Mouse (Mus musculus) intestine, embryonic 16.5 days (tissue): Measurements from ENCODE around the gene Fam78a. TPM values are rescaled to one million over a fixed set of nuclear protein-coding genes. Genes with fewer than 3 reads are reported as not detected.

Source experiments
- ATAC-seq: fragments of 200-750 bp; cut with Nextera tagmentation; 2 replicates; pipeline ENCODE4 v1.8.0; 2017; ENCODE audit warnings: moderate TSS enrichment, moderate library complexity
- H3K27ac ChIP-seq: fragments of 300-500 bp; sonication (generic); 2 replicates; pipeline ENCODE4 v1.5.1; 2014; ENCODE audit warnings: mild to moderate bottlenecking, low read length
- H3K27me3 ChIP-seq: fragments of 300-500 bp; sonication (generic); replicated peaks from 2 replicates; pipeline ENCODE4 v1.6.1; 2014; ENCODE audit warnings: low read length, control low read depth, mixed read lengths; ENCODE audit not compliant: control insufficient read depth, insufficient read depth
- H3K36me3 ChIP-seq: fragments of 300-500 bp; sonication (generic); 2 replicates; pipeline ENCODE4 v1.6.1; 2014; ENCODE audit warnings: low read length, control low read depth; ENCODE audit not compliant: control insufficient read depth, insufficient read depth
- H3K4me1 ChIP-seq: fragments of 300-500 bp; sonication (generic); 2 replicates; pipeline ENCODE4 v1.6.1; 2014; ENCODE audit warnings: low read length, control low read depth, mixed read lengths; ENCODE audit not compliant: control insufficient read depth, insufficient read depth
- H3K4me2 ChIP-seq: fragments of 300-500 bp; sonication (generic); 2 replicates; pipeline ENCODE4 v1.6.1; 2014; ENCODE audit warnings: low read depth, low read length, control low read depth
- H3K4me3 ChIP-seq: fragments of 300-500 bp; sonication (generic); 2 replicates; pipeline ENCODE4 v1.5.1; 2014; ENCODE audit warnings: mild to moderate bottlenecking, low read length
- H3K9ac ChIP-seq: fragments of 300-500 bp; sonication (generic); 2 replicates; pipeline ENCODE4 v1.6.1; 2014; ENCODE audit warnings: low read depth, low read length
- H3K9me3 ChIP-seq: fragments of 300-500 bp; sonication (generic); 2 replicates; pipeline ENCODE4 v1.6.1; 2016; ENCODE audit warnings: low read length, control low read depth; ENCODE audit not compliant: control insufficient read depth
- WGBS: fragments of 180-500 bp; shearing (Covaris S2); extraction: QIAGEN DNeasy Blood & Tissue Kit; methylation state at CpG from one replicate; pipeline ENCODE4 v1.1.7; 2014; 5-methylcytosine and 5-hydroxymethylcytosine counted together
- polyA plus RNA-seq: library from polyadenylated mRNA; unstranded; fragments of >200 nt; fragmentation: Nextera tagmentation; extraction: Ambion mirVana; gene quantifications from 2 replicates; pipeline ENCODE4 v1.2.1, GENCODE M21; 2015

Fam78a gene
- polyA plus RNA-seq, 1 experiment from 2014 or later = 2.2 TPM

DNA sequence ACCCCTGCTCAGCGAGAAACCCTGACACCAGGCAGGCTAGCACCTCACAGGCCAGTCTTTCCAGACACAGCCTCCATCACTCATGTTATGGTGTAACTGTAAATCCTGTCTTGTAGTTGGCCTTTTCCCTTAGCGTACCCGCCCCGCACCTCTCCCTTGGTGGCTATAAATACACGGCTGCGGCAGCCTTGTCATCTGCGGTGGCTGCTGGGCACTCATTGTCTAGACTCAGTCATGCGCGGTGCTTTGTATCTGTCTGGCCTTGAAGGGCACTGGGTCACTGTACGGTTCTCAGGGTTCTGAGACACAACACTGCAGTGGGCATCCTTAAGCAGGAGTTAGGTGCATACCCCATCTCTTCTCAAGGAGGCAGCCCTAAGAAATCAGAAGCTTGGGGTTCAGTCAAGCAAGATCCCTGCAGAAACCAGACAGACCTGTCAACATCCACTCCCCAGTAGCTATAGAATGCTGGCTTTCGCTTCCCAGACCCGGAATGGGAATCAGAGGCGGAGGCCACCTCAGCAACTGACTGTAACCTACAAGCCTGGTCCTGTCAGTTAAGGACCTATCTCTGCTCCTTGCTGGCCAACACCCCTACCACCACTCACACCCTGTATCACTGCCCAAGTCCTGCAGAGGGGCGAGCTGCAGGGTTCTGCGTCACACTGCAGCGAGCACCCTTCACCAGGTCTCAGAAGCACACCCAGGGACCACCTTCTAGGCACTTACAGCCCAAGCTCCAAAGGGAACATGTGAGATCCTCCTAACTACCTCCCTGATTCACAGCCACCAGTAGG, 20.7 kb upstream of the Fam78a start:
- no peaks in the 10 kb centered on the region for H3K36me3 ChIP-seq
- ATAC-seq = no peak
- H3K9me3 ChIP-seq = peaks cover 6% of the 10 kb centered on the region; the same call in 1 of the 2 replicates
- H3K4me3 ChIP-seq = no peak overlapping the region
- H3K9ac ChIP-seq = no peak overlapping the region
- H3K4me2 ChIP-seq = no peak overlapping the region
- H3K4me1 ChIP-seq = no peaks in the 10 kb centered on the region
- no peaks in the 10 kb centered on the region for H3K27me3 ChIP-seq
- 79% methylated on average over 16 of the region's 16 CpGs for WGBS
- no peak overlapping the region for H3K27ac ChIP-seq

DNA sequence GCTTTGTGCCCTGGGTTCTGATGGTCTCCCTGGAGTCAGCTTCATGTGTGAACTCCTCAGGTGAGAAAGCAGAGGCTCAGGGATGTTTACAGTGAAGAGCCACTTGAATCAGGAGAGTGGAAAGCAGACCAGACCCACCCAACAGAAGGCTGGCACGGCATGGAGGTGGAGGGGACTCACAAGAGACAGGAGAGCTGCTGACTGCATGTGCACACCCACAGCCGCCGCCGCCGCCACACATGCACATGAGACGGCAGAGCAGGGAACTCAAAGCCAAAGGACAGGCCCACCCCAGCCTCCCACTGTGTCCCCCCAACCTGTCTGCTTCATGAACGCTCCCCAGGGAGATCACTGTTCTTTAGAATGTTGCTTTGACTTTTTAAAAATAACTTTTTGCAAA, 19.5 kb upstream of the Fam78a start:
- H3K9ac ChIP-seq = no peak overlapping the region
- no peak overlapping the region for H3K4me3 ChIP-seq
- no peaks in the 10 kb centered on the region for H3K27me3 ChIP-seq
- WGBS = 83% methylated on average over 7 of the region's 7 CpGs
- no peaks in the 10 kb centered on the region for H3K4me1 ChIP-seq
- no peak for ATAC-seq
- H3K9me3 ChIP-seq = peaks cover 6% of the 10 kb centered on the region; the same call in 1 of the 2 replicates
- H3K36me3 ChIP-seq = no peaks in the 10 kb centered on the region
- no peak overlapping the region for H3K4me2 ChIP-seq
- H3K27ac ChIP-seq = no peak overlapping the region

DNA sequence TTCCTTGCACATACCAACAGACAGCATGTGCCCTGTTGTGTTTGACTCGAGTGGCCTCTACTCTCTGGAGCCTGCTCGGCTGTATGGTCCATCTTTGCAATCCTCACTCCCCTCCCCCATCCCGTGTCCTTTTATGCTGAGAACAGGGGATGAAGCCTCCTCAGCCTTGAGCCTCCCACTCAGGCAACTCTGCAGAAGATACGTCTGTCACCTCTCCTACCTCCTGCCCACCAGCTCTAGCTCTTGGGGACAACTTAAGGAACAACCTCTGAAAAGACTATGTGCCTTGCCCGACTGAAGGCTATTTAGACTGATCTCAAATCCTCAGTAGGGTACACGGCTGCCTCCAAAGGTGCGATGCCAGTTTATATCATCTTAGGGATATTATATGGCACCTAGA, 18.9 kb upstream of the Fam78a start:
- no peaks in the 10 kb centered on the region for H3K4me1 ChIP-seq
- H3K27me3 ChIP-seq = no peaks in the 10 kb centered on the region
- H3K36me3 ChIP-seq = no peaks in the 10 kb centered on the region
- H3K9me3 ChIP-seq = peaks cover 6% of the 10 kb centered on the region; the same call in 1 of the 2 replicates
- H3K27ac ChIP-seq = no peak overlapping the region
- H3K9ac ChIP-seq = no peak overlapping the region
- WGBS = 73% methylated on average over 7 of the region's 7 CpGs
- H3K4me2 ChIP-seq = no peak overlapping the region
- ATAC-seq = no peak
- H3K4me3 ChIP-seq = no peak overlapping the region

DNA sequence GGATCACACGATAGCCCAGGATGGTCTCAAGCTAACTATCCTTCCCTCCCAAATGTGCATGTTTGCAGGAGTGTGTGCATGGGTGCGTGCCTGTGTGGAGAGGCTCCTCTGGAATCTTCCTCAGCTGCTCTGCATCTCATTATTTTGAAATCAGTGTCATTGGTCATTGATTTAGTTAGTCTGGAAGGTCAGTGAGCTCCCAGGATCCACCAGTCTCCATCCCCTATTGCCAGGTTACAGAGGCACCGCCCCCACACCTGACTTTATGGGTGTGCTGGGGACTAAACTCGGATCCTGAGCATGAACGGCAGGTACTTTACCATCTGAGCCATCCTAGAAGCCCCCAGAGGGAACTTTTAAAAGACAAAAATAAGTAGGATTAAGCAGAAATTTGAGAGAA, 18.3 kb upstream of the Fam78a start:
- no peak overlapping the region for H3K9ac ChIP-seq
- H3K4me2 ChIP-seq = no peak overlapping the region
- peaks cover 6% of the 10 kb centered on the region; the same call in 1 of the 2 replicates for H3K9me3 ChIP-seq
- no peak overlapping the region for H3K4me3 ChIP-seq
- 41% methylated on average over 5 of the region's 5 CpGs for WGBS
- ATAC-seq = no peak
- no peak overlapping the region for H3K27ac ChIP-seq
- no peaks in the 10 kb centered on the region for H3K36me3 ChIP-seq
- no peaks in the 10 kb centered on the region for H3K27me3 ChIP-seq
- H3K4me1 ChIP-seq = no peaks in the 10 kb centered on the region

DNA sequence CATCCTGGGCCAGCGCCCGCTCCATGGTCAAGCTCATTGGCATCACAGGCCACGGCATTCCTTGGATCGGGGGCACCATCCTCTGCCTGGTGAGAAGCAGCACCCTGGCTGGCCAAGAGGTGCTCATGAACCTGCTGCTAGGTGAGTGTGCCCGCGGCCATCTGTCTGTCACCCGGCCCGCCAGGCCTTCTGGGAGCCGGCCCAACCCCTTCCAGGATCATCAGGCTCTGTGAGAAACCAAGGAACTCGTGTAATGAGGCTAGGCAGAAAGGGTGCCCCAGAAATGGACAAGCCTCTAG, 11.4 kb upstream of the Fam78a start:
- Histone ChIP-seq H3K27ac (no peak overlapping the region), H3K4me1 (peaks cover 7% of the 10 kb centered on the region), H3K4me2 (peak overlapping the region; percentile 60), H3K36me3 (no peaks in the 10 kb centered on the region), H3K4me3 (peak overlapping the region; percentile 46), H3K9ac (peak overlapping the region; percentile 68), H3K27me3 (no peaks in the 10 kb centered on the region), H3K9me3 (peaks cover 6% of the 10 kb centered on the region; the same call in 1 of the 2 replicates)
- 73% methylated on average over 10 of the region's 10 CpGs for whole genome bisulfite sequencing
- 0 out of 2 replicates have a peak, but pooled peaks have one; percentile 8 for ATAC-seq

DNA sequence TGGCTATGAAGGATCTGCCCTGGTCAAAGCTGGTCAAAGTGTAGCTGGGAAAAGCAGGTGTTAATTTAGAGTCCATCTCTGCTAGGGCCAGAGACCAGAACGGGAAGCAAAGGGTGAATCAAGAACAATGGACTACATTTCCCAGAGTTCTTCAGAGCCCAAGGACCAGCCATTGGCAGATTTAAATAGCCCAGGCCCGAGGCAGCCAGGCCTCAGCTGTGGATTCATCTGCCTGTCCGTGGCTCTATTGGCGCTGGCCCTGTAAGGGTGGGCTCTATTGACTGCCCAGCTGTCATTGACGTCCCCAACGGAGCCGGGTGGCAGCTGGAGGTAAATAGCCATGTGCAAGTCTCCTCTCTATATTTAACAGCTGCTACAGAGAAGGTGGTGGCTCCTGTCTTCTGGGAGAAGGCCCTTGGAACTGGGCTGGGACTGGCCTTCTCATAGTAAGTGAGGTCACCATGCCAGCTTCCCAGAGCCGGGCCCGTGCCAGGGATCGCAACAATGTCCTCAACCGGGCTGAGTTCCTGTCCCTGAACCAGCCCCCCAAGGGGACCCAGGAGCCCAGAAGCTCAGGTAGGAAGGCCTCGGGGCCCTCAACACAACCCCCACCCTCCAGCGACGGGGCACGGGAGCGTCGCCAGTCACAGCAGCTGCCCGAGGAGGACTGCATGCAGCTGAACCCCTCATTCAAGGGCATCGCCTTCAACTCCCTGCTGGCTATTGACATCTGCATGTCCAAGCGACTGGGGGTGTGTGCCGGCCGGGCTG, 10.9 kb upstream of the Fam78a start, which contains the start of gene Plpp7:
Gene Plpp7 (plus strand): TSS at position 178 of the 771 bp plus-strand sequence.
- 44% methylated on average over 22 of the region's 22 CpGs for WGBS
- Histone ChIP-seq H3K4me2 (peak within 1 kb of the TSS; percentile 60), H3K27me3 (no peaks in the 10 kb centered on the region), H3K9ac (peak within 1 kb of the TSS; percentile 68), H3K4me3 (peak within 1 kb of the TSS; percentile 46), H3K4me1 (peaks cover 7% of the 10 kb centered on the region), H3K9me3 (peaks cover 2% of the 10 kb centered on the region; the same call in 1 of the 2 replicates), H3K27ac (0 out of 2 replicates have a peak within 1 kb of the TSS, but pooled peaks have one; percentile 6), H3K36me3 (no peaks in the 10 kb centered on the region)
- peak; percentile 75 for ATAC-seq

DNA sequence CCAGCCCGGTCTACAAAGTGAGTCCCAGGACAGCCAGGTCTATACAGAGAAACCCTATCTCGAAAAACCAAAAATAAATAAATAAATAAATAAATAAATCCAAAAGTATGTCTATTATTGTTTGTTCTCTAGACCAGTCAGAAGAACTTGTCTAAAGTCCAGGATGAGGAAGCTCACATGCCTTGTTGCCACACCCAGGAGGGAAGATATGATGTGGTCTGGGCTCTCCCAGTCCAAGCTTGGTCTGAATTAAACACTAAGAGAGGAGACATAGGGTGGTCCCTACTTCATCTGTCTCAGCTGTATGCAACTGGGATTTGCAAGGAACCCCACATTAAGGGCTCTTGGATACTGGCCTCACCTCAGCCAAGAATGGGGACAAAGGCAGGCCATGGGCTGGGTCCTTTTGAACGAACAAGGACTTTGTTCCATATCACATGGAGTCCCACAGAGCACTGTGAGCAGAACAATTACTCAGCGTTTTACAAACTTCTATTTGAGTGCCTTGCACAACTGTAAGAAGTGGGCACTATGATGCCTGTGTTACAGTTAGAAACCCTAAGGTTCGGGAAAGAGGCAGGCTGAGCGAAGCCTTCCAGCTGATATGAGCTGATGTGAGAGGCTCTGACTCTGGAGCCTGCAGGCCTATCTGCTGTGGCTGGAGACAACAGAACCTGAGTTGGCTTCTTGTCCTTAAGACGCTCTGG, 9.5 kb upstream of the Fam78a start:
- Histone ChIP-seq H3K27ac (no peak overlapping the region), H3K36me3 (no peaks in the 10 kb centered on the region), H3K9ac (no peak overlapping the region), H3K4me2 (no peak overlapping the region), H3K4me3 (no peak overlapping the region), H3K27me3 (0 out of 2 replicates have a peak, but pooled peaks cover 2% of the 10 kb centered on the region), H3K4me1 (peaks cover 7% of the 10 kb centered on the region), H3K9me3 (no peaks in the 10 kb centered on the region)
- peak; percentile 75 for ATAC-seq
- 78% methylated on average over 7 of the region's 7 CpGs for WGBS

DNA sequence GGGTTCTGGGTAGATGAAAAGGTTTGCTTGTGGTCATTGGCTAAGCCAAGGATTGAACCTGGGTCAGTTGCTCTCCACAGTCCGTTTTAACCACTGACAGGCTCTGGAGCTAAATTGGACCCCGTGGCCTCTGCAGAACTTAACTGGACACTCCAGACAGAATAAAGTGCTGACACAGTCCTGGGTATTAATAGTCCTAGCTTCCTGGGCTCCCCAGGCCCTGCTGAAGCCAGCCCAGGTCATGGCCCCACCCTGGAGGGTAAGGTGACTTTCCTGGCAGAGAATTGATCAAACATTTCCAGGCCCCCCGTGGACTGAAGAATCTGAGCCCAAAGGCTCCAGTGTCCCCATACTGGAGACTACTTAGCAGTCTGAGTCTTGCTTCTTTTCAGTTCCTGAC, 7.3 kb upstream of the Fam78a start:
- Histone ChIP-seq H3K27me3 (peaks cover 12% of the 10 kb centered on the region), H3K4me2 (no peak overlapping the region), H3K9me3 (no peaks in the 10 kb centered on the region), H3K4me1 (peaks cover 7% of the 10 kb centered on the region), H3K27ac (no peak overlapping the region), H3K4me3 (no peak overlapping the region), H3K9ac (no peak overlapping the region), H3K36me3 (no peaks in the 10 kb centered on the region)
- 56% methylated on average over 3 of the region's 3 CpGs for WGBS
- ATAC-seq = no peak

DNA sequence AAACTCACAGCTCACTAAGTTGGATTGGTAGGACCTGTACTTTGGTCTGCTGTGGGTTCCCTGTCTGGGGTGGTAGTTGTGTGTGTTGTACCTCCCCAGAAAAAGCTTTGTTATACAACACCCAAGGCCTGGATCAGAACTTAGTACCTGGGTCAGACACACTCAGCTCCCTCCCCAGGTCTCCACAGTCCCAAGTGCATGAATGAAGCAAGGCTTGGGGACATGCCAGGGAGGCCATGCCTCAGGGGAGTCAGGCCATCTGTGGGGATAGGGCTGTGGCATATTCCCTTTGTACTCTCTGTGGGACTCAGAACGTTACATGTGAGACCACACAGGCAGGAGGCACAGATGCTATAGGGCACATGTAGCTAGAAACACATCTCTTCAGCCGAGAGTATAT, 5.5 kb upstream of the Fam78a start:
- Histone ChIP-seq H3K9ac (no peak overlapping the region), H3K9me3 (no peaks in the 10 kb centered on the region), H3K36me3 (no peaks in the 10 kb centered on the region), H3K4me2 (no peak overlapping the region), H3K27me3 (peaks cover 14% of the 10 kb centered on the region), H3K4me3 (no peak overlapping the region), H3K27ac (no peak overlapping the region), H3K4me1 (no peaks in the 10 kb centered on the region)
- ATAC-seq = no peak
- WGBS = 74% methylated on average over 2 of the region's 2 CpGs
